Mouse (Mus musculus): ENCODE data around the gene Krt222. TPM values are rescaled to one million over a fixed set of nuclear protein-coding genes. Genes with fewer than 3 reads are reported as not detected.
A peak's percentile ranks its signal among the peaks of the same experiment; 100 is the strongest.

Gene Krt222
- polyA plus RNA-seq, 1 experiment from 2014 or later, result 0.29 TPM

DNA sequence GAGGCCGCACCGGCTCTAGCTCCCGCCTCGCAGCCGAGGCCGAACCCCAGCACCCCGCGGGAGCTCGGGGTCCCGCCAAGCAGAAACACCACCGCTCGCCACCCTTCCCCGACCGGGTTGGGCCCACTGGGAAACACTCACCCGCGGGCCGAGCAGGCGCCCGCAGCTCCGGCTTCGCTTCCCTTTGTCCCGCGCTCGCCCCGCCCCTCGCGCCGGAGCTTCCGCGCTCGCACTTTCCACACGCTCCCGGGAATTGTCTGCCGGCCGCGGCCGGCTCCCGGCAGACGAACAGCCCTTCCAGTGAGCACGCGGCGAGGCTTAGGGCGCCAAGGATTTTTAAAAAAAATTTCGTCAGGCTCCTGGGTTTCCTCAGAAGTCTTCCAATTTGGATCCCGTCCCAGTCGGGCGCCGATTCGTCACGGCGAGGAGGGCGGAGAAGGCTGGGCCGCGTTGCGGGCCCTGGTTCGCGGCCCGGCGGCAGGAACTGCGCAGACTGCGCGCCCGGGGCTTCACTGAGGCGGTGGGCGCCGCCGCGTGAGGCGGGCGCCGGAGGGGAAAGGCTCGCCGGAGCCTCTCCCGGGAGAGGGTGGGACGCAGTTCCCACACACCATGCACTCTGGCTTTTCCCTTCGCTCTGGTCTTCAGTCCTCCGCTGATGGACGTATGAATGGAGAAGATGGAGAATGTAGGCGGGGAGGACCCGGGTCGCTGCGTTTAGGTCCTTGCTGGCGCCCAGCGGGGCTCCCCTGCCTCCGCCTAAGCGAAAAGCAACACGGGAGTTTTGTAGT lies 13.4 kb downstream of the Krt222 start, which contains the start of gene Smarce1:
Gene Smarce1, minus strand, starts transcription at position 757 of the 788 bp plus-strand sequence.
- Histone ChIP-seq H3K4me2 (ENCODE audit: low read depth, low read length, severe bottlenecking) (peak within 1 kb of the TSS; percentile 73), H3K36me3 (ENCODE audit: control insufficient read depth, insufficient read depth, low read length) (peaks cover 3% of the 10 kb centered on the region; the same call in 1 of the 2 replicates), H3K27ac (ENCODE audit: low read depth, low read length) (peak within 1 kb of the TSS; percentile 99), H3K9me3 (ENCODE audit: control insufficient read depth, low read length) (no peaks in the 10 kb centered on the region), H3K4me1 (replicated peaks; ENCODE audit: control insufficient read depth, insufficient read depth, low read length) (peaks cover 11% of the 10 kb centered on the region), H3K9ac (ENCODE audit: low read length) (peak within 1 kb of the TSS; percentile 100), H3K27me3 (ENCODE audit: control insufficient read depth, insufficient read depth, low read length) (no peaks in the 10 kb centered on the region), H3K4me3 (ENCODE audit: low read depth, low read length) (peak within 1 kb of the TSS; percentile 94)
- peak; percentile 85 for ATAC-seq (replicated peaks; ENCODE audit: low FRiP score)
- DNase-seq (ENCODE audit: low spot score), result peak; percentile 90
- under 1% methylated on average over 85 of the region's 87 CpGs for WGBS

DNA sequence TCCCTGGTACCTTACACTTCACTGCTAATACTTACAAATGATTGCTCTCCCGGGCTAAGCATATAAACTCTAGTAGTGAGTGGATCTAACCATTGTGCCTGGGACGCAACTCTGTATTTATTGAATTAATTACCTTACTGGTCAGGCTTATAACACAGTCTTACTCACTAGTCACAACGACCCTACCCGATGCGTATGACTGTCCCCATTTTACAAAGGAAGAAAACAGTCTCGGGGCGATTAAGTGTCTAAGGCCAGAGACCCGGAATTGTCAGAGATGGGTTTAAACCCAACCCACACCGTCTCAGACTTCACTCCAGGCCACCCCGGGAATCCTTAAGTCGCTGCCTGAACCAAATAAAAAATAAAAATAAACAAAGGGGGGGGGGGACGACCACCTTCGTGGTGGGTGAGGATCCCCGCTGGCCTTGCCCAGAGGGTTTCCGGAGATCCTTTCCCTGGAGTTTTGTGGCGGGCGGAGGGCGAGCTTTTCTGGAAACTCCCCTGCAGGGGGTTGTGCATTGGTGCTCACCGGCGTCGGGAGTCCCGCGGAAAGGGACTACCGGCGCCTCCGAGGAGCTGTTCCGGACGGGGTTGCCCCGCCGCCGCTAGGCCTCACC lies 14.1 kb downstream of the Krt222 start:
- DNase-seq (ENCODE audit: low spot score), result no peak
- peak overlapping the region; percentile 94 for H3K4me3 ChIP-seq (ENCODE audit: low read depth, low read length)
- H3K27ac ChIP-seq (ENCODE audit: low read depth, low read length), result peak overlapping the region; percentile 99
- H3K9ac ChIP-seq (ENCODE audit: low read length), result peak overlapping the region; percentile 100
- ATAC-seq (replicated peaks; ENCODE audit: low FRiP score), result peak; percentile 40; the same call in 1 of the 2 replicates
- H3K36me3 ChIP-seq (ENCODE audit: control insufficient read depth, insufficient read depth, low read length), result peaks cover 3% of the 10 kb centered on the region; the same call in 1 of the 2 replicates
- no peaks in the 10 kb centered on the region for H3K27me3 ChIP-seq (ENCODE audit: control insufficient read depth, insufficient read depth, low read length)
- peaks cover 11% of the 10 kb centered on the region for H3K4me1 ChIP-seq (replicated peaks; ENCODE audit: control insufficient read depth, insufficient read depth, low read length)
- under 1% methylated on average over 31 of the region's 31 CpGs for WGBS
- H3K4me2 ChIP-seq (ENCODE audit: low read depth, low read length, severe bottlenecking), result peak overlapping the region; percentile 73
- H3K9me3 ChIP-seq (ENCODE audit: control insufficient read depth, low read length), result no peaks in the 10 kb centered on the region

- no peak for ATAC-seq (replicated peaks; ENCODE audit: low FRiP score)
- 87% methylated on average over 5 of the region's 5 CpGs for WGBS
- H3K27me3 ChIP-seq (ENCODE audit: control insufficient read depth, insufficient read depth, low read length), result no peaks in the 10 kb centered on the region
These were observed 17.6 kb downstream of the Krt222 start for GRCm38 (mm10) chr11:99226298-99226697.

DNA sequence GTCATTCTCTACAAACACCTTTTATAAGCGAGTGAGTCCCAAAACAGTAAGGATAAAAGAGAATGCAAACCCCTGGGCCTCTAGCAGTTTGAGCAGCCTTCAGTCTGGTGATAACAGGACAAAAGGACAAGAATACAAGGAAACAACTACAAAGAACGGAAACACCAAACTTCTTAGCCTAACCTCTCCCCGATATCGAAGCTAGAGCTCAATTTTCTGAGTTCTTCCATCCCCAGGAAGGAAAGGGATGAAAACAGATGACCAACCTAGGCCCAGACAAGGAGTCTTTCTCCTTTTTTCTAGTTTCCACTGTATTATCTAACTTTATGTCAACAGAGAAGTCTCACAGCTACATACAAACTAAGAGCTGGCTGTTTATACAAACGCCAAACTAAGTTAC lies 20.6 kb downstream of the Krt222 start:
- ATAC-seq (replicated peaks; ENCODE audit: low FRiP score) (no peak), DNase-seq (ENCODE audit: low spot score) (no peak)
- H3K27ac ChIP-seq (ENCODE audit: low read depth, low read length), result no peak overlapping the region
- peaks cover 2% of the 10 kb centered on the region; the same call in 1 of the 2 replicates for H3K4me1 ChIP-seq (replicated peaks; ENCODE audit: control insufficient read depth, insufficient read depth, low read length)
- no peak overlapping the region for H3K9ac ChIP-seq (ENCODE audit: low read length)
- 90% methylated on average over 5 of the region's 5 CpGs for WGBS
- H3K27me3 ChIP-seq (ENCODE audit: control insufficient read depth, insufficient read depth, low read length), result no peaks in the 10 kb centered on the region
- no peak overlapping the region for H3K4me3 ChIP-seq (ENCODE audit: low read depth, low read length)
- H3K9me3 ChIP-seq (ENCODE audit: control insufficient read depth, low read length), result no peaks in the 10 kb centered on the region
- H3K36me3 ChIP-seq (ENCODE audit: control insufficient read depth, insufficient read depth, low read length), result peaks cover 7% of the 10 kb centered on the region; the same call in 1 of the 2 replicates
- no peak overlapping the region for H3K4me2 ChIP-seq (ENCODE audit: low read depth, low read length, severe bottlenecking)

More at GRCm38 (mm10) chr11:99226298-99226697, 17.6 kb downstream of the Krt222 start:
- Histone ChIP-seq H3K36me3 (ENCODE audit: control insufficient read depth, insufficient read depth, low read length) (peaks cover 7% of the 10 kb centered on the region; the same call in 1 of the 2 replicates), H3K4me2 (ENCODE audit: low read depth, low read length, severe bottlenecking) (no peak overlapping the region), H3K9me3 (ENCODE audit: control insufficient read depth, low read length) (no peaks in the 10 kb centered on the region), H3K27ac (ENCODE audit: low read depth, low read length) (no peak overlapping the region), H3K9ac (ENCODE audit: low read length) (no peak overlapping the region), H3K4me3 (ENCODE audit: low read depth, low read length) (no peak overlapping the region), H3K4me1 (replicated peaks; ENCODE audit: control insufficient read depth, insufficient read depth, low read length) (peaks cover 6% of the 10 kb centered on the region)
- DNase-seq (ENCODE audit: low spot score), result no peak

GRCm38 (mm10) chr11:99221811-99222210 lies 22.1 kb downstream of the Krt222 start:
- H3K4me2 ChIP-seq (ENCODE audit: low read depth, low read length, severe bottlenecking), result no peak overlapping the region
- DNase-seq (ENCODE audit: low spot score), result no peak
- ATAC-seq (replicated peaks; ENCODE audit: low FRiP score), result no peak
- H3K4me3 ChIP-seq (ENCODE audit: low read depth, low read length), result no peak overlapping the region
- 81% methylated on average over 2 of the region's 2 CpGs for WGBS
- H3K27ac ChIP-seq (ENCODE audit: low read depth, low read length), result no peak overlapping the region
- peaks cover 6% of the 10 kb centered on the region for H3K36me3 ChIP-seq (ENCODE audit: control insufficient read depth, insufficient read depth, low read length)
- H3K9me3 ChIP-seq (ENCODE audit: control insufficient read depth, low read length), result no peaks in the 10 kb centered on the region
- no peak overlapping the region for H3K9ac ChIP-seq (ENCODE audit: low read length)
- no peaks in the 10 kb centered on the region for H3K27me3 ChIP-seq (ENCODE audit: control insufficient read depth, insufficient read depth, low read length)
- H3K4me1 ChIP-seq (replicated peaks; ENCODE audit: control insufficient read depth, insufficient read depth, low read length), result no peaks in the 10 kb centered on the region

DNA sequence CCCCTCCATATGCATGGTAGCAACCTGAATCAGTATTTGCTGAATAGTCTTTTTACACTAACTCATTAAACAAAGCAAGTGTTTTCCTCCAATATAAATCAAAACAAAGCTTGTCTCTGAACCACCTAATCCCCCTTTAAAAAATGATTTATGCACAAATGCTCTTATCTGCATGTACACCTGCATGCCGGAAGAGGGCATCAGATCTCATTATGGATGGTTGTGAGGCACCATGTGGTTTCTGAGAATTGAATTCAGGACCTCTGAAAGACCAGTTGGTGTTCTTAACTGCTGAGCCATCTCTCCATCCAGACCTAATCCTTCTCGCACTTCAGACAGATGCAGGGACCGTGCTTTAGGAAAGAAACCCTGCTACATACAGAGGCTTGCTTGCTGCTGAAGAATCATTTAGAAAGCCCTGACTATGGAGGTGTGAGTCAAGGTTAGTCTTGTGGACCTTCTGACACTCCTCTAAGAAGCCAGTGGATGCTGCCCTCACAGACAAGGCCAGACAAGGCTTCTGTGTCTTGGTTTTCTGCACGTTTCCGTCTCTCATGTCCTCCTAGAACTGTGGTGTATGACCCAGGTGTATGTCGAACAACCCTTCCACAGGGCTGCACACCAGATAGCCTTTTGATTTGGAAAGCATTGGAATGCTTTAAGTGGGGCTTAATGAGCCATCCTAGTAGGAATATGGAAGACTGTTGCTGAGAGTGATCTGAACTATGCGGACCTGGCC lies 26.5 kb downstream of the Krt222 start:
- no peak for ATAC-seq (replicated peaks; ENCODE audit: low FRiP score)
- no peak overlapping the region for H3K9ac ChIP-seq (ENCODE audit: low read length)
- H3K27me3 ChIP-seq (ENCODE audit: control insufficient read depth, insufficient read depth, low read length), result no peaks in the 10 kb centered on the region
- 90% methylated on average over 7 of the region's 7 CpGs for WGBS
- H3K4me1 ChIP-seq (replicated peaks; ENCODE audit: control insufficient read depth, insufficient read depth, low read length), result no peaks in the 10 kb centered on the region
- no peak overlapping the region for H3K4me2 ChIP-seq (ENCODE audit: low read depth, low read length, severe bottlenecking)
- no peak for DNase-seq (ENCODE audit: low spot score)
- H3K4me3 ChIP-seq (ENCODE audit: low read depth, low read length), result no peak overlapping the region
- H3K9me3 ChIP-seq (ENCODE audit: control insufficient read depth, low read length), result no peaks in the 10 kb centered on the region
- no peak overlapping the region for H3K27ac ChIP-seq (ENCODE audit: low read depth, low read length)
- H3K36me3 ChIP-seq (ENCODE audit: control insufficient read depth, insufficient read depth, low read length), result peaks cover 24% of the 10 kb centered on the region

DNA sequence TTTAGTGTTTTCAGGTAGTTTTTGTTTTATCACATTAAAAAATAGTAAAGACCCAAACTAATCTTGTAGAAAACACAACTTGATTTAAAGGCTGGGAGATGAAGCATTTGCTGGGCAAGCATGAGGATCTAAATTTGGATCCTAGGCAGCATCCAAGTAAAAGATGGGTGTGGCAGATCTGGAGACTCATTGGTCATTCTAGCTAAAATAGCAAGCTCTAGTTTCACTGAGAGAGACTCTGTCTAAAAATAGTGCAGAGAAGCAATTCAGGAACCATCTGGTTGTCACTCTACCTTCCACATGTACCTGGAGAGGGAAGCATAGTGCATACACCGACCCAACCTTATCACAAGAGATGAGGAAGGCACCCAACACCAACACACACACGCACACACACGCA lies 27.7 kb downstream of the Krt222 start:
- WGBS, result 100% methylated on average over 3 of the region's 3 CpGs
- DNase-seq (ENCODE audit: low spot score) (no peak), ATAC-seq (replicated peaks; ENCODE audit: low FRiP score) (no peak)
- no peaks in the 10 kb centered on the region for H3K27me3 ChIP-seq (ENCODE audit: control insufficient read depth, insufficient read depth, low read length)
- H3K4me1 ChIP-seq (replicated peaks; ENCODE audit: control insufficient read depth, insufficient read depth, low read length), result no peaks in the 10 kb centered on the region
- no peak overlapping the region for H3K27ac ChIP-seq (ENCODE audit: low read depth, low read length)
- H3K36me3 ChIP-seq (ENCODE audit: control insufficient read depth, insufficient read depth, low read length), result peaks cover 34% of the 10 kb centered on the region
- no peak overlapping the region for H3K4me3 ChIP-seq (ENCODE audit: low read depth, low read length)
- H3K4me2 ChIP-seq (ENCODE audit: low read depth, low read length, severe bottlenecking), result no peak overlapping the region
- no peaks in the 10 kb centered on the region for H3K9me3 ChIP-seq (ENCODE audit: control insufficient read depth, low read length)
- H3K9ac ChIP-seq (ENCODE audit: low read length), result no peak overlapping the region

GRCm38 (mm10) chr11:99212693-99213092 lies 31.2 kb downstream of the Krt222 start:
- DNase-seq (ENCODE audit: low spot score) (no peak), ATAC-seq (replicated peaks; ENCODE audit: low FRiP score) (no peak)
- no peaks in the 10 kb centered on the region for H3K4me1 ChIP-seq (replicated peaks; ENCODE audit: control insufficient read depth, insufficient read depth, low read length)
- no peak overlapping the region for H3K27ac ChIP-seq (ENCODE audit: low read depth, low read length)
- H3K4me2 ChIP-seq (ENCODE audit: low read depth, low read length, severe bottlenecking), result no peak overlapping the region
- no peak overlapping the region for H3K9ac ChIP-seq (ENCODE audit: low read length)
- H3K9me3 ChIP-seq (ENCODE audit: control insufficient read depth, low read length), result no peaks in the 10 kb centered on the region
- WGBS, result 89% methylated on average over 7 of the region's 7 CpGs
- no peak overlapping the region for H3K4me3 ChIP-seq (ENCODE audit: low read depth, low read length)
- H3K27me3 ChIP-seq (ENCODE audit: control insufficient read depth, insufficient read depth, low read length), result no peaks in the 10 kb centered on the region
- peaks cover 38% of the 10 kb centered on the region for H3K36me3 ChIP-seq (ENCODE audit: control insufficient read depth, insufficient read depth, low read length)
